Mouse (Mus musculus) kidney, adult 2 months (tissue): ENCODE measurements around the gene Klf13. TPM values are rescaled to one million over a fixed set of nuclear protein-coding genes. Genes with fewer than 3 reads are reported as not detected.

ENCODE experiments used
- DNase-seq: peaks from one replicate; pipeline ENCODE4 v3.0.0; 2021
- H3K27ac ChIP-seq: fragments of 200-500 bp; 2 replicates; pipeline ENCODE4 v1.5.1; 2012; ENCODE audit warnings: low read depth, low read length, control low read depth, inconsistent platforms; ENCODE audit not compliant: insufficient read depth
- H3K27me3 ChIP-seq: fragments of 200-500 bp; replicated peaks from 2 replicates; pipeline ENCODE4 v1.6.1; 2012; ENCODE audit warnings: mild to moderate bottlenecking, moderate library complexity, low read length, inconsistent platforms; ENCODE audit not compliant: control insufficient read depth, insufficient read depth
- H3K36me3 ChIP-seq: fragments of 200-500 bp; 2 replicates; pipeline ENCODE4 v1.6.1; 2012; ENCODE audit warnings: mild to moderate bottlenecking, moderate library complexity, low read length, inconsistent platforms; ENCODE audit not compliant: control insufficient read depth, insufficient read depth
- H3K4me1 ChIP-seq: fragments of 200-500 bp; 2 replicates; pipeline ENCODE4 v1.6.1; 2011; ENCODE audit warnings: low read length; ENCODE audit not compliant: control insufficient read depth, insufficient read depth
- H3K4me3 ChIP-seq: fragments of 200-500 bp; 2 replicates; pipeline ENCODE4 v1.5.1; 2011; ENCODE audit warnings: mild to moderate bottlenecking, low read depth, low read length, control low read depth; ENCODE audit not compliant: insufficient read depth
- CTCF ChIP-seq: fragments of 200-500 bp; conservative IDR thresholded peaks from 2 replicates; pipeline ENCODE4 v1.5.1; 2011; ENCODE audit warnings: low read depth, mild to moderate bottlenecking, control low read depth, low read length, moderate library complexity, mixed read lengths; ENCODE audit not compliant: insufficient read depth, insufficient read length
- POLR2A ChIP-seq: fragments of 200-500 bp; IDR thresholded peaks from one replicate; pipeline ENCODE4 v1.6.1; 2011; ENCODE audit warnings: low read depth, low read length, control low read depth
- WGBS: fragments of 180-500 bp; shearing (Covaris S2); methylation state at CpG from one replicate; pipeline ENCODE4 v1.1.7; 2018; 5-methylcytosine and 5-hydroxymethylcytosine counted together
- polyA plus RNA-seq: library from polyadenylated mRNA; depleted of rRNA; stranded (reverse); fragments of >200 nt; gene quantifications from 2 replicates; pipeline ENCODE4 v1.2.3, GENCODE M21; 2012

Gene Klf13
- polyA plus RNA-seq, 1 experiment = 31.2 TPM

GRCm38 (mm10) chr7:63947514-63948487 lies 9.1 kb upstream of the Klf13 start:
- WGBS = 74% methylated on average over 11 of the region's 11 CpGs
- TF ChIP-seq CTCF (no peak), POLR2A (no peak)
- Histone ChIP-seq H3K36me3 (no peaks in the 10 kb centered on the region), H3K27me3 (no peaks in the 10 kb centered on the region), H3K27ac (no peak overlapping the region), H3K4me1 (no peaks in the 10 kb centered on the region), H3K4me3 (no peak overlapping the region)
- DNase-seq = no peak

GRCm38 (mm10) chr7:63943946-63944345 lies 5.2 kb upstream of the Klf13 start:
- no peak for DNase-seq
- H3K27me3 ChIP-seq = no peaks in the 10 kb centered on the region
- H3K27ac ChIP-seq = no peak overlapping the region
- 59% methylated on average over 2 of the region's 2 CpGs for WGBS
- H3K36me3 ChIP-seq = no peaks in the 10 kb centered on the region
- H3K4me3 ChIP-seq = no peak overlapping the region
- H3K4me1 ChIP-seq = peaks cover 4% of the 10 kb centered on the region; the same call in 1 of the 2 replicates
- TF ChIP-seq POLR2A (no peak), CTCF (no peak)

- no peaks in the 10 kb centered on the region for H3K36me3 ChIP-seq
- no peak overlapping the region for H3K27ac ChIP-seq
- no peak for TF ChIP-seq CTCF
- no peak for TF ChIP-seq POLR2A
- no peak for DNase-seq
- H3K27me3 ChIP-seq = no peaks in the 10 kb centered on the region
- H3K4me3 ChIP-seq = no peak overlapping the region
- H3K4me1 ChIP-seq = peaks cover 4% of the 10 kb centered on the region; the same call in 1 of the 2 replicates
- 67% methylated on average over 4 of the region's 4 CpGs for WGBS
Observed at GRCm38 (mm10) chr7:63941501-63941900, 2.8 kb upstream of the Klf13 start.

- H3K36me3 ChIP-seq = no peaks in the 10 kb centered on the region
- WGBS = 78% methylated on average over 3 of the region's 3 CpGs
- no peak overlapping the region for H3K27ac ChIP-seq
- no peak for TF ChIP-seq CTCF
- no peak for TF ChIP-seq POLR2A
- DNase-seq = no peak
- no peaks in the 10 kb centered on the region for H3K27me3 ChIP-seq
- peaks cover 4% of the 10 kb centered on the region; the same call in 1 of the 2 replicates for H3K4me1 ChIP-seq
- H3K4me3 ChIP-seq = no peak overlapping the region
Observed at GRCm38 (mm10) chr7:63941050-63941449, 2.3 kb upstream of the Klf13 start.

- TF ChIP-seq CTCF (no peak), POLR2A (no peak)
- no peak overlapping the region for H3K27ac ChIP-seq
- WGBS = 90% methylated on average over 5 of the region's 5 CpGs
Observed at GRCm38 (mm10) chr7:63940321-63940720, 1.6 kb upstream of the Klf13 start.

GRCm38 (mm10) chr7:63939397-63939951 lies 759 bp upstream of the Klf13 start:
- TF ChIP-seq POLR2A (no peak), CTCF (peak; percentile 39)
- Histone ChIP-seq H3K27ac (peak overlapping the region; percentile 97), H3K4me3 (peak overlapping the region; percentile 82), H3K27me3 (no peaks in the 10 kb centered on the region), H3K36me3 (no peaks in the 10 kb centered on the region), H3K4me1 (peaks cover 15% of the 10 kb centered on the region; the same call in 1 of the 2 replicates)
- DNase-seq = peak; percentile 87
- under 1% methylated on average over 39 of the region's 39 CpGs for WGBS

More at GRCm38 (mm10) chr7:63940321-63940720, 1.6 kb upstream of the Klf13 start:
- peaks cover 10% of the 10 kb centered on the region; the same call in 1 of the 2 replicates for H3K4me1 ChIP-seq
- no peaks in the 10 kb centered on the region for H3K36me3 ChIP-seq
- no peak for DNase-seq
- H3K27me3 ChIP-seq = no peaks in the 10 kb centered on the region
- H3K4me3 ChIP-seq = no peak overlapping the region
